Mouse (Mus musculus) liver, postnatal 0 days (tissue): ENCODE data around the gene Aamdc. TPM values are rescaled to one million over a fixed set of nuclear protein-coding genes. Genes with fewer than 3 reads are reported as not detected.

Experiments
- ATAC-seq: fragments of 200-750 bp; cut with Nextera tagmentation; 2 replicates; pipeline ENCODE4 v1.8.0; 2017; ENCODE audit warnings: mild to moderate bottlenecking, moderate library complexity
- DNase-seq: peaks from one replicate; pipeline ENCODE4 v3.0.0-alpha.2; 2016
- H3K27ac ChIP-seq: fragments of 300-500 bp; sonication (generic); 2 replicates; pipeline ENCODE4 v1.5.1; 2014; ENCODE audit warnings: antibody characterized with exemption, moderate library complexity, mild to moderate bottlenecking, low read depth
- H3K27me3 ChIP-seq: fragments of 300-500 bp; sonication (generic); 2 replicates; pipeline ENCODE4 v1.6.1; 2014; ENCODE audit warnings: low read length, control low read depth, mixed read lengths; ENCODE audit not compliant: insufficient read depth
- H3K36me3 ChIP-seq: fragments of 300-500 bp; sonication (generic); replicated peaks from 2 replicates; pipeline ENCODE4 v1.6.1; 2014; ENCODE audit warnings: mild to moderate bottlenecking, control low read depth, low read length, moderate library complexity, mixed read lengths; ENCODE audit not compliant: insufficient read depth
- H3K4me1 ChIP-seq: fragments of 300-500 bp; sonication (generic); 2 replicates; pipeline ENCODE4 v1.6.1; 2014; ENCODE audit warnings: antibody characterized with exemption, mild to moderate bottlenecking, control low read depth; ENCODE audit not compliant: insufficient read depth
- H3K4me2 ChIP-seq: fragments of 300-500 bp; sonication (generic); 2 replicates; pipeline ENCODE4 v1.6.1; 2014; ENCODE audit warnings: low read depth, mild to moderate bottlenecking, low read length, moderate library complexity, mixed read lengths
- H3K4me3 ChIP-seq: fragments of 300-500 bp; sonication (generic); 2 replicates; pipeline ENCODE4 v1.5.1; 2014; ENCODE audit warnings: low read depth, low read length
- H3K9ac ChIP-seq: fragments of 300-500 bp; sonication (generic); replicated peaks from 2 replicates; pipeline ENCODE4 v1.6.1; 2014; ENCODE audit warnings: mild to moderate bottlenecking, moderate library complexity
- H3K9me3 ChIP-seq: fragments of 300-500 bp; sonication (generic); 2 replicates; pipeline ENCODE4 v1.6.1; 2016; ENCODE audit warnings: mild to moderate bottlenecking, control low read depth, low read length, mixed read lengths
- CTCF ChIP-seq: sonication (generic); IDR thresholded peaks from 2 replicates; pipeline ENCODE4 v1.5.1; 2016; ENCODE audit warnings: antibody characterized with exemption, low read depth
- EP300 ChIP-seq: IDR thresholded peaks from 2 replicates; pipeline ENCODE4 v1.6.1; 2016; ENCODE audit warnings: antibody characterized with exemption, low read depth, mild to moderate bottlenecking
- WGBS: fragments of 180-500 bp; shearing (Covaris S2); extraction: QIAGEN DNeasy Blood & Tissue Kit; methylation state at CpG from one replicate; pipeline ENCODE4 v1.1.7; 2014; ENCODE audit not compliant: insufficient replicate concordance; 5-methylcytosine and 5-hydroxymethylcytosine counted together
- polyA plus RNA-seq: library from polyadenylated mRNA; unstranded; fragments of >200 nt; fragmentation: Nextera tagmentation; extraction: Ambion mirVana; gene quantifications from 2 replicates; pipeline ENCODE4 v1.2.1, GENCODE M21; 2015

Gene Aamdc
- polyA plus RNA-seq, 1 experiment from 2014 or later, result 21.9 TPM

- Histone ChIP-seq H3K4me1 (no peaks in the 10 kb centered on the region), H3K4me2 (no peak overlapping the region), H3K27me3 (no peaks in the 10 kb centered on the region), H3K4me3 (no peak overlapping the region), H3K27ac (no peak overlapping the region), H3K9ac (no peak overlapping the region), H3K9me3 (no peaks in the 10 kb centered on the region), H3K36me3 (peaks cover 15% of the 10 kb centered on the region)
- DNase-seq (no peak), ATAC-seq (no peak)
- no peak for TF ChIP-seq EP300
- WGBS, result 79% methylated on average over 2 of the region's 2 CpGs
These were observed 32.8 kb downstream of the Aamdc start for GRCm38 (mm10) chr7:97546462-97546861.

- H3K4me2 ChIP-seq, result no peak overlapping the region
- H3K27me3 ChIP-seq, result no peaks in the 10 kb centered on the region
- no peak overlapping the region for H3K9ac ChIP-seq
- H3K9me3 ChIP-seq, result no peaks in the 10 kb centered on the region
- no peak for TF ChIP-seq CTCF
- no peak for TF ChIP-seq EP300
- H3K36me3 ChIP-seq, result peaks cover 44% of the 10 kb centered on the region
- 82% methylated on average over 5 of the region's 5 CpGs for WGBS
- H3K27ac ChIP-seq, result no peak overlapping the region
- DNase-seq (no peak), ATAC-seq (no peak)
- H3K4me1 ChIP-seq, result no peaks in the 10 kb centered on the region
- H3K4me3 ChIP-seq, result no peak overlapping the region
These were observed 42.7 kb downstream of the Aamdc start for GRCm38 (mm10) chr7:97536571-97536970.

GRCm38 (mm10) chr7:97535531-97535930 is 43.8 kb downstream of the Aamdc start:
- Histone ChIP-seq H3K9ac (no peak overlapping the region), H3K9me3 (no peaks in the 10 kb centered on the region), H3K36me3 (peaks cover 40% of the 10 kb centered on the region), H3K4me2 (no peak overlapping the region), H3K4me3 (no peak overlapping the region), H3K4me1 (no peaks in the 10 kb centered on the region), H3K27ac (no peak overlapping the region), H3K27me3 (no peaks in the 10 kb centered on the region)
- no peak for DNase-seq
- ATAC-seq, result no peak
- TF ChIP-seq CTCF (no peak), EP300 (no peak)
- WGBS, result 91% methylated on average over 5 of the region's 5 CpGs

GRCm38 (mm10) chr7:97519935-97520334 is 59.4 kb downstream of the Aamdc start:
- H3K4me1 ChIP-seq, result no peaks in the 10 kb centered on the region
- H3K27me3 ChIP-seq, result no peaks in the 10 kb centered on the region
- TF ChIP-seq EP300 (no peak), CTCF (no peak)
- DNase-seq (no peak), ATAC-seq (no peak)
- no peak overlapping the region for H3K4me3 ChIP-seq
- peaks cover 30% of the 10 kb centered on the region for H3K36me3 ChIP-seq
- no peak overlapping the region for H3K27ac ChIP-seq
- no peak overlapping the region for H3K4me2 ChIP-seq
- WGBS, result 79% methylated on average over 2 of the region's 2 CpGs
- no peaks in the 10 kb centered on the region for H3K9me3 ChIP-seq
- no peak overlapping the region for H3K9ac ChIP-seq

GRCm38 (mm10) chr7:97514786-97515185 is 64.5 kb downstream of the Aamdc start:
- 73% methylated on average over 1 of the region's 1 CpGs for WGBS
- no peak for ATAC-seq
- peaks cover 53% of the 10 kb centered on the region for H3K36me3 ChIP-seq

GRCm38 (mm10) chr7:97500555-97501209 is 78.6 kb downstream of the Aamdc start:
- no peak overlapping the region for H3K4me3 ChIP-seq
- 79% methylated on average over 5 of the region's 5 CpGs for WGBS
- H3K36me3 ChIP-seq, result peaks cover 19% of the 10 kb centered on the region
- no peak for DNase-seq
- no peak for TF ChIP-seq CTCF
- TF ChIP-seq EP300, result no peak
- ATAC-seq, result no peak
- no peaks in the 10 kb centered on the region for H3K9me3 ChIP-seq
- H3K27ac ChIP-seq, result no peak overlapping the region
- no peak overlapping the region for H3K4me2 ChIP-seq
- H3K27me3 ChIP-seq, result no peaks in the 10 kb centered on the region
- no peak overlapping the region for H3K9ac ChIP-seq
- H3K4me1 ChIP-seq, result no peaks in the 10 kb centered on the region

More at GRCm38 (mm10) chr7:97514786-97515185, 64.5 kb downstream of the Aamdc start:
- no peak for DNase-seq
- Histone ChIP-seq H3K9me3 (no peaks in the 10 kb centered on the region), H3K27ac (no peak overlapping the region), H3K27me3 (no peaks in the 10 kb centered on the region), H3K4me2 (no peak overlapping the region), H3K4me1 (no peaks in the 10 kb centered on the region), H3K4me3 (no peak overlapping the region), H3K9ac (no peak overlapping the region)
- TF ChIP-seq EP300 (no peak), CTCF (no peak)

Other genes with a start within 250 kb of the Aamdc start
- 0.14 and 0.18 TPM in 2 replicates for gene Usp35, start 247.5 kb downstream of the Aamdc start, polyA plus RNA-seq
- gene Kctd21, start 247.2 kb downstream of the Aamdc start, polyA plus RNA-seq, result 1.1 and 1.2 TPM in 2 replicates
- 14.5 and 16.2 TPM in 2 replicates for gene Alg8, start 207.9 kb downstream of the Aamdc start, polyA plus RNA-seq
- 323 and 339 TPM in 2 replicates for gene Ndufc2, start 179.5 kb downstream of the Aamdc start, polyA plus RNA-seq
- gene Thrsp, start 161.8 kb downstream of the Aamdc start, polyA plus RNA-seq, result 2.0 and 2.1 TPM in 2 replicates
- gene Kctd14, start 128.2 kb downstream of the Aamdc start, polyA plus RNA-seq, result 3.9 and 5.0 TPM in 2 replicates
- 10.3 TPM in 2 replicates for gene Ints4, start 98.5 kb downstream of the Aamdc start, polyA plus RNA-seq
- 5.5 TPM in 2 replicates for gene Rsf1, start 392 bp upstream of the Aamdc start, polyA plus RNA-seq
- 40.2 and 42.0 TPM in 2 replicates for gene Clns1a, start 117.1 kb upstream of the Aamdc start, polyA plus RNA-seq
- gene Aqp11, start 158.8 kb upstream of the Aamdc start, polyA plus RNA-seq, result 51.0 and 55.0 TPM in 2 replicates
- 8.1 and 9.6 TPM in 2 replicates for gene Pak1, start 209.0 kb upstream of the Aamdc start, polyA plus RNA-seq